Mouse (Mus musculus) left cerebral cortex, postnatal 4 days (tissue): ENCODE results near the gene Kank1. TPM values are rescaled to one million over a fixed set of nuclear protein-coding genes. Genes with fewer than 3 reads are reported as not detected.

Experiments used
- DNase-seq: peaks from one replicate; pipeline ENCODE4 v3.0.0-alpha.2; 2022
- intact Hi-C: fragments of 180-260 bp; cut with DNase I; formaldehyde crosslinking; loops from one replicate; pipeline ENCODE4 v1.15.1; 2025
- total RNA-seq, 2 experiments: library from RNA; stranded (reverse); gene quantifications; 2 replicates each; pipeline ENCODE4 v1.2.3; 2021

Gene Kank1
- total RNA-seq, 2 experiments from 2014 or later: 10.7 to 13.4 TPM

DNA sequence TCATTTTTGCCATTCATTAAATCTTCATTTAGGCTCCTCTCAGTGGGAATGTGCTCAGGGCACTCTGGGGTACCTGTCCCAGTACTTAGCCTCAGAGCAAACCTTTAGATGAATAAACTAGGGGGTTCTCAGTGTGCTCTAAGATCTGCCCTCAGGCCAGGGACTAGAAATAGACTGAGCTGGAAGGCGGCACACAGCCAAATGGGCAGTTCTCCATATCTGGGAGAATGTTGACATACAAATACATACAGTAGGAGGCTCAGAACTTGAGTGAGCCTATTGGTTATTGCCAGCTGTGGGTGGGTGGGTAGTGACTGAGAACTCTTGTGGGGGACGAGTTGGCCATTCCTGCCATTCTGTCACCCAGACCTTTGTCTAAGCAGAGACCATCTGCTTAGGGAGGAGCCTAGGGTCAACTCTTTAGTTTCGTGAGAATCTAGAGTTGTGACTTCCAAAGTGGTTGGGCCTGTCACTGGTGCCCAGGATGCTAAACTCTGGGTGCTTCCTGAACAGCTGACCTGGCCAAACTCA lies 14.9 kb downstream of the Kank1 start:
- no peak for DNase-seq

DNA sequence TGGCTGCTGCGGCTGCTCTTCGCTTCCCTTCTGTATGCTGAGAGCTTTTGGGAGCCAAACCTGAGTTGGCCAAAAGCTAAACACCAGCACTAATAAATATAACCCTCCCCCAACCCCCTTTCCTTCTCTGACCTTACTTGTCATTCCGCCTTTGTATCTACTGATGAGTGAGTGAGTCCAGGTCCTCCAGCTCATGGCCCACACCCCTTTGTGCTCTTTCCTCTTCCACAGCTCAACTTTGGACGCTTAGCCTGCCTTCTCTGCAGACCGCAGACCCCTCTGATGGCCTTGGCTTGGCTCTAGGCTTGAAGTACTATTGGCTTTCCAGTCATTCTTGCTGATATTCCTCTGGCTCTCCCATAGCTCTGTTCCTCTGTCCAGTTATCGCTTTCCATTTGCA lies 16.4 kb downstream of the Kank1 start:
- no peak for DNase-seq
- intact Hi-C loops: no loop called here

More for the DNA sequence above, 14.9 kb downstream of the Kank1 start:
- intact Hi-C loops: no loop called here

DNA sequence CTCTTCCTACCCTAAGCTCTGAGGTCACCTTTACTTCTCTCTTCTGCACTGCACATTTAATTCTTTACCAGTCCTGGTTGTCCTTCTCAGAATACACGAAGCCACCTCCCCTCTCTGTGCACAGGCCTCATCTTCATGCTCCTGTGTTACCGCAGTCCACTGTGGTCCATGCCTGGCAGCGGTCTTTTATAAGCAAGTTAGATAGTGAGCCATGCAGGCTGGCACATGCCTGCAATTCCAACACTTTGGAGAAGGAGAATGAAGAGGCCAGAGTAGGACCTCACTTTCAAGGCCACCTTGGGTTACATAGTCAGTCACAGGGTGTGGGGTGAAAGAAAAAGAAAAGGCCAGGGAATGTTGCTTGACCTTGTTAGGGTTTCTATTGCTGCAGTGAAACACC lies 16.9 kb downstream of the Kank1 start:
- intact Hi-C loops: no loop called here
- no peak for DNase-seq

DNA sequence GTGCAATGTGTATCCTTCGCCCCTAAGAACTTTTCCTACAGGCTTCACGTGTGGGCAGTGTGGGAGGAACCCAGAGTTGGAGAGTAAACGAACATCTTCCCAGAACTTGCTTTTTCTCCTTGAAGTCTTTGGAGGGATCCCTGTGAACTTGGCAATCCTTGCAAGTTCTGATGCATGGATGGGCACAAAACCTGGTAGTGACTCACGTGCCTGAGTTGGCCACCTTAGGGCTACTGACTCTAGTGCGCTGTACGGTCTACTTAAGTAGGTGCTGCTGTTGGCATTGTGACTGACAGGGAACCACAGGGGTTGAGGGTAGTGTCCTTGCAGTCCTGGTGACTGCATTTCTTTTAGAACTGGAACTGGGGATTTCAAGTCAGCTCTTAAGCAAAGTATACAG lies 21.5 kb downstream of the Kank1 start:
- DNase-seq: no peak
- intact Hi-C loops: no loop called here

DNA sequence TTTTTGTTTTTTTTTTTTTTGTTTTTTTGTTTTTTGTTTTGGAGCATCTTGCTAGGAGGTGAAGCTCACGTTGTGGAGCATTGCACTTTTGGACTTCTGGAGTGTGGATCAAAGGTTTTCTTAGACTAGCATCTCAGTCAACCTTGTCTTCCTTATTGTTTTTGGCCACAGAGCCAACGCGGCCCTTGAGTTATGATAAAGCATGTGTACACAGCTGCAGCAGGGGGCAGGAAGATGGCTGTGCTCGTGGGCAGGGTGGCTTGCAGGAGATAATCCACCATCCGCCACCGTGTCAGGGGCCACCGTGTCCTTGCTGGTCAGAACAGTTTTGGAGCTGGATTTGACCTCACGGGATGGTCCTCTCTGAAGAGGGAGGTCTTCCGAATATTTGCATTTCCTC lies 29.4 kb downstream of the Kank1 start:
- intact Hi-C loops: no loop called here
- no peak for DNase-seq

DNA sequence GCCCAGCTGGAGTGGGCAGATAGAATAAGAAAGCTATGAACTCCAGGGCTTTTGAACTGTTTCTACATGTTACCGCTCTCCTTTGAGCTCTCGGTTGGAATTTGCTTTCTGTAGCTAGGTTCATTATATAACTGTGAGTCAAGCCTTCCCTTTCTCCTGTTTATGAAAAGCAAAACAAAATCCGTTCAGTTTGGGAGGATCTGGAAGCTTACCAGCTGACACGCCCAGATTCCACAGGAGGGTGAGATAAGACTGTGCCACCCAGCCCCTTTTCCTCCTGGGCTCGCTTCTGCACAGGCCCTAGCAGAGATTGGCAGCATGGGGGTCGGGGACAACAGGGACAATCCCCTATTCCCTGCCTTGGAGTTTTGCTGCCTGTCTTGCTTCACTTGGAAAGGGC lies 30.5 kb downstream of the Kank1 start:
- intact Hi-C loops: no loop called here
- DNase-seq: no peak

DNA sequence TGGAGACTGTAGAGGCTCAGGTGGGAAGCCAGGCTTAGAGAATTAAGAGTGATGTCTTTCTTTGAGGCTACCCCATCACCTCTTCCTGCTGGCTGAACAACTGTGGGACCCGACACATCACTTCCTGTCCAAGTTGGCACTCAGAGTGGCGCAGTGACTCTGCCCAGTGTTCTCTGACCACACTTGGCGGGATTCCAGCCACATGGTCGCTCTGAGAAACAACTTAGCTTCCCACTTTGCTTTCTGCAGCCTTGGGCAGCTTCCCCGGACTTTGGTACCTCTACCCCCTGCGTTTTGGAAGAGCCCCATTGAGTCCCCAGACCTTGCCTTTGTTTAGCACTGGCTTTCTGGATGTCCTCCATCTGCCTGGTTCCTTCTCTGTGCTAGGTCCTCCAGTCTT lies 31.8 kb downstream of the Kank1 start:
- peak; percentile 90 for DNase-seq
- intact Hi-C loops: no loop called here

DNA sequence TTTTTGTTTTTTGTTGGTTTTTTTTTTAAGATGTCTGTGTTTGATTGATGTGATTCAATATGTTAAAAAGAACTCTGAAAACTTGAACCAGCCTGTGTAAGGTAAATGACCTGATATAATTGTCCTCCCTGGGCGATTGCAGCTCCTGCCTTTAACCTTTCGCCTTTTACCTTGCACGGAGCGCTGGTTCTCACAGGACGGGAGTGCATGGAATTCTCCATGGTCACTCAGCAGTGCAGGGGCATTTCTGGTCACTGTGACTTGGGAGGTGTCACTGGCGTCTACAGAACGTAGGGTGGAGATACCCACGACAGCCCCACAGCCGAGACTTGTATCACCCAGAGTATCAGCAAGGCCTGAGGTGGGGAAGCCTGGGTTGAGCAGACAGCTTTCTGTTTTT lies 34.8 kb downstream of the Kank1 start:
- no peak for DNase-seq
- intact Hi-C loops: no loop called here

DNA sequence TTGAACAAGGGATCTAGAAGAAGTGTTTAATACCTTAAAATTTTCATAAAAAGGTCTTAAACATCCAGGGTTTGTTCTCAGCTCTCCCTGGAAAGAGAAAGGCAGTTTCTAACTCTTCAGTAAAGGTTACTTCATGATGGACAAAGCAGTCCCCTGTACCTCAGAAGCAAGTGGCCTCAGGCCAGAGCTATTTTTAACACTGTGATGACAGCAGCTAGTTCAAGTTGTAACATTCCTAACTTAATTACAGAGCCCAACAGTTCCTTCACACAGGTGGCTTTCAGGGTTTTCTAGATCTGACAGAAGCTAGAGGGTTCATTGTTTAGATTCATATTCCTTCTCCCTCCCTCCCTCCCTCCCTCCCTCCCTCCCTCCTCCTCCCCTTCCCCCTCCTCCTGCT lies 36.4 kb downstream of the Kank1 start:
- intact Hi-C loops: no loop called here
- DNase-seq: no peak

DNA sequence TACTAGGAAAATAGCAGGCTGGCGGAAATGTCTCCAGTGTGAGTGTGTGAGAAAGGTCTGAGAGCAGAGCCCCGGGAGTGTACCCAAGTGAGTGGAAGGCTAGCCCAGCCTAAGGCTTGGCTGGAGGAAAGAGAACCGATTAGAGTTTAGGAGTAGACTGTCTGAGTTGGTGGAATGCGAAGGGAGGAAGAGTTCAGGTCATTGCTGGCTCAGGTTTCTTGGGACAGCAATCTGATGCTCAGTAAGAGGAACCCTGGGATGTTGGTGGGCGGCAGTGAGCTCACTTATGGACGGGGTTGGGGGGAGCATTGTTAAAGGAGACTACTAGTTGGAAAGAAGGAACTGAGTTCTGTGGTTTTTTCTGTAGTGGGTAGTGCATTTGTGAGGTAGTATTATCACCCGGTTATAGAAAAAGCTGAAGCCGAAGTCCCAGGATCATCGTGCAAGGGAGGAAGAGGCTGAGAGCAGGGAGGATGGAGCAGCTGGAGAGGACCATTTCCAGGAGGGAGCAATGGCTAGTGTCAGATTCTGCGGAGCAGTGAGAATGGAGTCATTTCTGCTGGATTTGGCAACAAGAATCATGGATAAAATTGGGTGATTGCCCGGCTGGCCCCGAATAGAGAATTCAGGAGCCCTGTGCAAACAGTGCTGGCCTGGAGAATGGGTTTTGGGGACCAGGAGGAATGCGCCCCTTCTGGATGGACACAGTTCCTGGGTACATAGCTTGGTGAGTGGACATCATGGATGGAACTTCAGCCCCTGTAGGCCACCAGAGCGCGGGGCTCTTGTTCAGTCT lies 40.0 kb downstream of the Kank1 start:
- DNase-seq: no peak
- intact Hi-C loops: no loop called here

DNA sequence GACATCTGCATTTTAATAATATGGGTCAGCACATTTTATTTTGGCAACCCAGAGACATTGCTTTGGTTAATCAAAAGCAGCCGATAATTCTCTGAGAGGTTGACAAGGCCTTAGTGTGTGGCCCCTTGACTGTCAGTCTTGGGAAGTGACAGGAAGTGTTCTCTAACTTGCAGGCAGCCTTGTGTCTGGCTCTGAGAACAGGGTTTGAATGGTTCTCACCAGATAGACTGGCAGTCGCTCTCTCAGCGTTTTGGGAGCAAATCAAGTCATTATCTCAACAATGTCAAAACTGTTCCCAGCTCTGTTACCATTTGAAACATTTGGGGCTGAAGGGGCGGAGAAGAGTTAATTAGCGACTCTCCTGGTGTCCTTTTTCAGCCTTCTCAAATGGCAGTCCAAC lies 41.0 kb downstream of the Kank1 start:
- intact Hi-C loops: no loop called here
- no peak for DNase-seq

DNA sequence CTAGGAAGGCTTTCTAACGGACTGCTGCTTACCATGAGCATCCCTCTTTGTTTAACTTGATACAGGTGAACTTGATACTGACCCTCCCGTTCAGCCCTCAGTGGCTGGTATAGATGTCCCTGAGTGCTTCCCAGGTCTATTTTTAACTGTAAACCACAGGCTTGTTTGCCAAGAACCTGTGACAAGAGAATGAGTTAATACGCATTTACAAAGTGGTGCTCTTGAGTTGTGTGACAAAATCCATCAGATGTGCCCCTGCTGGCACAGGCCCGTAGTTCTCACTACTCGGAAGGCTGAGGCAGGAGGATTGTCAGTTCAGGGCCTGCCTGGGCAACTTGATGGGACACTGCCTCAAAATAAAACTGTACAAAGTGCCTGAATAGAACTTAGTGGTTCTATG lies 42.8 kb downstream of the Kank1 start:
- DNase-seq: no peak
- intact Hi-C loops: no loop called here

DNA sequence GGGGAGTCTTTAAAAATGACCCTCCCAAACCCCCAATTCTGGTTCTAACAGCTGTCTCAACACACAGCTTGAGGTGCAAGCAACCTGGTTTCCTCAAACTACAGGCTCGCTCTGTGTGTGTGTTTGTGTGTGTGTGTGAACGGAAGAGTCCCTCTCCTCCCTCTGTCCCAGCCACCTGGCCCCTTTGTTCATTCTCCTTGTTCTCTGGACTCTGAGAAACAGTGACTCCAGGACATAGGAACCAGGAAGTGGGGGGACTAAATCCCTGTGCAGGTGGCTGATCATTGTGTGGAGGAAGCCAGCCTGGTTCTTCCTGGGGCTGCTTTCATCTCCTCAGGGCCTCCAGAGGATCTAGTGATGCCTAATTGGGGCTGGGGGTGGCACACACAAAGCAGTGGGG lies 46.9 kb downstream of the Kank1 start:
- intact Hi-C loops: no loop called here
- DNase-seq: no peak

DNA sequence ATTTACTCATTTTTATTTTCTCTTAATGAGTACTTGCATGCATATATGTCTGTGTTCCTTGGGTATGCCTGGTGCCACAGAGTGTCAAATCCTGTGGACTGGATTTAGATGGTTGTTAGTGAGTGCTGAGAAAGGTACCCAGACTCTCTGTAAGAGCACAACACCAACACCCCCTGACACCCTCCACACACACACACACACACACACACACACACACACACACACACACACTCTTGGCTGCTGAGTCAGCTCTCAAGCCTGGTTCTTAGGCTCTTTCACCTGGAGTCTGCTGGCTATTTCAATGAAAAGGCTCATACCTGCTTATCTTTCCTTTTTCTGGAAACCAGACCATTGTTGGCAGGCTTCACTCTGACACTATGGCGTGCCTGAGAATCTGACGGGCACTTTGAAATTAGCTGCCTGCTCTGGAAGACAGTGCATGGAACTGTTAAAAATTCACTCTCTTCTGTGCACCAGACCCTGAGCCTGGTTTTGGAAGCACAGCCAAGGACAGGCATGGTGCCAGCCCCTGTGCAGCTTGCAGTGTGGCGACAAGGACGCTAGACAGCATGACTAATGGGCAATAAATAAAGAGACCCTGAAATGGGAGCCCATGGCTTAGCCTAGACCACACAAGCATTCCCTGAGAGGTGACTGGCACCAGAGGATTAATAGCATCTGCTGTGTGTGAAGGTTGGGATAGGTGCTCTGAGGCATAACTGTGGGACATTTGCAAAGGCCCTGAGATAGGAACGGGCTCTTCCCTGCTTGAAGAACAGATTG lies 49.2 kb downstream of the Kank1 start:
- intact Hi-C loops: no loop called here
- peak; percentile 98 for DNase-seq

DNA sequence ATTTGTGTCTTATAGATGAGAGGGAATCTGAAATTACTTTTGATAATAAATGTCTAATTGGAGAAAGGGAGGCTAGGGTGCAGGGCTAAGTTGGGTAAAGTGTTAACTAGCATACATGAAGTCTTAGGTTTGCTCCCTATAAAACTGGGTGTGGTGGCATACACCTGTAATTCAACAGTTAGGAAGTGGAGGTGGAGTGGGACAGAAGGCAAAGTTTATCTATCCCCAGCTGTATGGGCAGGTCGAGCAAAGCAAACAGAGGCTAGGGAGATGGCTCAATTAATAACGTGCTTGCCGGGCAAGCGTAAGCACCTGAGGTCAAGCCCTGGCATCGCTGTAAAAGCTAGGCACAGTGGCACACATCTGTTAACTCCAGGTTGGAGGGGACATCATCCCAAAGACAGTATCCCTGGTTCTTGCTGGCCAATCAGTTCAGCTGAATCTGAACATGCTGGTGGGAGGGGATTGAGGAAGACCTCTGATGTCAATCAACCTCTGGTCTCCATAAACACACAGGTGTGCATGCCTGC lies 54.3 kb downstream of the Kank1 start:
- intact Hi-C loops: no loop called here
- no peak for DNase-seq

DNA sequence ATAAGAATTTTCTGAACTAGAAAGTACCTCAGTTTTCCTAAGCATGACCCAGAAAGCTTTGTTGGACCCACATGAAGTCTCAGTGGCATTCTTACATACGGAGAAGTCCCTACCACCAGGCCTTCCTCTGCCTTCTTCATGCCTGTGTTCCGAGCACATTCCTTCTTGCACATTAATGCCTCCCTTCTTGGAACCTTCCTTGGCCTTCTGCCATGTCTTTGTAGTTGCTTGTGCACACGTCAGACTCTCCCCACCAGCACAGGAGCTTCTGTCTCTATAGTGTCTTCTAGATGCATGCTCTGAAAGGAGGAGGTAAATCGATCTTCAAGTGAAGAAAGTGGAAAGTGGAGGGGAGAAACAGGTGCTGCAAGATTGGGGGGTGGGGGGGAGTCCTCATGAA lies 58.4 kb downstream of the Kank1 start:
- DNase-seq: no peak
- intact Hi-C loops: no loop called here

DNA sequence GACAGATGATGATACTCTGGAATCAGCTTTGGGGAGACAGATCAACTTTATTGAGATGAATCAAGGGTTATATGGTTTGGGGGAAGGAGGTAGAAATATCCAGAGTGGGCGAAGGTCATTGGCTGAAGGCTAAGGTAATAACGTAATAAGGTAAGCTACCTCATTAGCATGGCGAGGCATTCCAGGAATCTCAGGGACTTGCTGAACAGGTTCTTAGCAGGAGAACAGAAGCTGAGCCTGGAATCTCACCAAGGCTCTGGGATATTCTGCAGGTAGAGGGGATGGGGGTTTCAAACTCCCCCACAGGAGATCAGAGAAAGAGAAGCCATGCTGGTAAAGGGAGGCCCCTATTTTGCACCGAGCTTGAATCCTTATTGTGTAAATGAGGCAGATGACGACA lies 60.5 kb downstream of the Kank1 start:
- intact Hi-C loops: no loop called here
- no peak for DNase-seq

DNA sequence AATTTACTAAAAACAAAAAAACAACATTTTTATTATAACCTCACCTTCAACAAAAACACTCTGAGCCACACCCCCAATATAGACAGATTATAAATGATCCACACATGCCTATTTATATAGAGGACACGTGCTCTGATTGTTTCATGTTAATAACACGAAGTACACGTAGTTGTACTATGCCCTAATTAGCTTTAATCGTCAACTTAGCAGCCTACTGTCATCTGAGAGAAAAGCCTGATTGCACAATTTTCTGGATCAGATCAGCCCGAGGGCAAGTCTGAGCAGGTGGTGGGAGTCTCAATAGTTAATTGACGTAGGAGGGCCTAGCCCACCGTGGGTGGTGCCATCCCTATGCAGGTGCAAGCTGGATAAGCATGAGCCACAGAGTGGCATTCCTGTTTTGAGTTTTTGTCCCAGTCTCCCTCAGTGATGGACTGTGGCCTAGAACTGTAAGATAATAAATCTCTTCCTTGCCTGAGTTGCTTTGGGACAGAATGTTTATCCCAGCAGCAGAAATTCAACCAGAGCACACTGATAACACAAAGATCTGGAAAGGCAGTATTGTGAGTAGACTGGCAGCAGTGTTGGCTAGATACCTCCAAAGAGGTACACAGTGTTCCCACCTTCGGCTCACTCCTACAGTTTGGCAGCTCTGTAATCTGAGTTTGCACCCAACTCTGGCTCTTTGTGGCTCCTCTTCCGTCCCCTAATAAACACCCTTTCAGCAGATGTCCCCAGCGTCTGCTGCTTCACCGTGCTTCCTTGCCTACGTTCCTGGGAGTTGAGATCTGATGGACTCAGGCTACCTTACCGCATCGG lies 63.3 kb downstream of the Kank1 start:
- no peak for DNase-seq
- intact Hi-C loops: no loop called here

DNA sequence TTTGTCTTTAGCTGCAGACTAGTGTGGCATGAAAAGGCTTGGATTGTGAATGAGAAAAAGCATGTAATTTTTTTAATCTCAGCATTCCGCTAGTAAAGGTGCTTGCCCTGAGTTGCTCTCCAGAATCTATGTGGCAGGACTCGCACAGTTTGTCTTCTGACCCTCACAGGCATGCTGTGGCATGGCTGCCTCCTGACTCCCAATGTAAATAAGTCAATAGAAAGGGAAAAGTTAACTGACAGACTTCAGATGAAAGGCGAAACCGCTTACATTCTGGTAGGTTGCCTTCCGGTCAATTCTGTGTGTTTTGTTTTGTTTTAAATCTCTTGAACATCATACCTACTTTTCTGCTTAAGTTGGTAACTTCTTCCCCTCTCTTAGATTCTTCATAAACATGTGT lies 64.4 kb downstream of the Kank1 start:
- DNase-seq: no peak
- intact Hi-C loops: no loop called here

DNA sequence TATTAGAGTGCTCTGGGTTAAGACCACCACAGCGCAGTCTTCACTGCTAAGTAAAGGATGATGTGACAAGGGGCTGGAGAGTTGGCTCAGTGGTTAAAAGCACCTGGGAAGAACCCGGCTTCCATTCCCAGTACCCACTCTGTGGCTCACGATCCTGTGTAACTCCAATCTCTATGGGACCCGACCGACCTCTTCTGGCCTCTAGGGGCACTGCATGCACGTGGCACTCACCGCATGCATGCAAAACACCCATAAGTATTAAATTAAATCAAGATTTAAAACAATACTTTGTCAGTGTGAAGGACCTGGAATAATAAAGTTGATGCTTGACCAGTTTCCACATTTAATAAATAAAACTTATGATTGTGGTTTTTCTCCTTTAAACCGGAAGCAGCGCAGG lies 69.5 kb downstream of the Kank1 start:
- intact Hi-C loops: no loop called here
- DNase-seq: no peak

DNA sequence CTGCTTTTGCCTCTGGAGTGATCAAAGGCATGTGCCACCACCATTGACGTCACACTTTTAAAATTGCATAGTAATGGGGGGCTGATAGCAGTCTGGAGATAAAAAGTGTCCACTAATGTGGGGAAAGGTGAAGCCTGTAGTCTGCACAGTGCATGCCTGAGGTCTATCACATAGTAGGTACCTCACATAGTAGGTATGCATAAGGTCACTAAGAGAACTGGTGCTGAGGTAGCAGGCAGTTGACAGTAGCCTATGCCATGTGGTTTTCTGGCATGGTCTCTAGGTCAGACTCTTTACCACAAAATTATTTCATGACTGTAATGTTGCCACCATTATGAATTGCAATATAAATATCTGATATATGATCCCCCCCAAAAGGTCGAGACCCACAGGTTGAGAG lies 71.4 kb downstream of the Kank1 start:
- DNase-seq: no peak
- intact Hi-C loops: no loop called here
